Mouse (Mus musculus): Measurements from ENCODE around the gene Olfr58. TPM values are rescaled to one million over a fixed set of nuclear protein-coding genes. Genes with fewer than 3 reads are reported as not detected.
"Not testable (repeated sequence)": the region's sequence is repeated elsewhere in the genome, so short reads cannot be mapped to it uniquely, and the experiment has no call there.

Olfr58 gene
- total RNA-seq (2021) = not detected in 2 replicates
- long read RNA-seq, experiment 1 = 0 reads
- long read RNA-seq, experiment 2 = 0 reads

GRCm38 (mm10) chr9:19779983-19780382 is at the start of gene Olfr58:
Olfr58 (plus strand) TSS chr9:19780283.
- no peak for DNase-seq

DNA sequence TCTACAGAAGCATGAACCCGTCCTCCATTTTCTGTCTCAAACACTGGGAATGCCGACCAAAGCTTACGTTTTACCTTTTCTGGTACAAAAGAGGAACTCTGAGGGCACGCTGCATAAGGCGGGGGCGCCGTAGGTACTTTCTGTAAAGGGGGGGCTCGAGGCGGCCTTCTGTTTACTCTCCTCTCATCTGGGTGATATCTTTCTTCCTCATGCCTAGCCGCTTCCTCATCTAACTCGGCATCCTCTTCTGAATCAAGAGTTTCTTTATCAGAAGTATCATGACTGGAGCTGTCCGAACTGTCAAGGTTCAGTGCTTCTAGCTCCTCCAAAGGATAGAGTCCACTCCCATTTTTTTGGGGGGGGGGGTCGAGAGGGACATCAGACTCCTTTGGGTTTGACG is 10.9 kb upstream of the Olfr58 start:
- no peak for DNase-seq

GRCm38 (mm10) chr9:19769701-19770100 is 10.4 kb upstream of the Olfr58 start:
- DNase-seq = no peak

- no peak for DNase-seq
Measured at GRCm38 (mm10) chr9:19803000-19803399, 22.9 kb downstream of the Olfr58 start.

- not testable (repeated sequence) for DNase-seq
Measured at GRCm38 (mm10) chr9:19804606-19805005, 24.5 kb downstream of the Olfr58 start, which contains the start of gene Olfr859. Olfr859 (plus strand) TSS chr9:19804906.

Other genes starting within 250 kb of the Olfr58 start
- not detected in 2 replicates for gene Olfr853, start 239.2 kb upstream of the Olfr58 start, total RNA-seq (2021)
- gene Olfr854, start 212.9 kb upstream of the Olfr58 start, total RNA-seq (2021) = not detected in 2 replicates
- not detected in 2 replicates for gene Olfr855, start 197.7 kb upstream of the Olfr58 start, total RNA-seq (2021)
- 16.2 and 18.7 TPM in 2 replicates for gene Zfp317, start 158.2 kb upstream of the Olfr58 start, total RNA-seq (2021)
- not detected in 2 replicates for gene Olfr857, start 70.8 kb upstream of the Olfr58 start, total RNA-seq (2021)
- gene Olfr859, start 24.6 kb downstream of the Olfr58 start, total RNA-seq (2021) = not detected in 2 replicates
- gene Olfr860, start 69.5 kb downstream of the Olfr58 start, total RNA-seq (2021) = not detected in 2 replicates
- not detected in 2 replicates for gene Olfr862, start 107.7 kb downstream of the Olfr58 start, total RNA-seq (2021)
- not detected in 2 replicates for gene Olfr77, start 136.6 kb downstream of the Olfr58 start, total RNA-seq (2021)
- gene Olfr866, start 247.8 kb downstream of the Olfr58 start, total RNA-seq (2021) = not detected in 2 replicates